Mouse (Mus musculus) kidney, adult 2 months (tissue): Measurements from ENCODE around the gene Cog2. TPM values are rescaled to one million over a fixed set of nuclear protein-coding genes. Genes with fewer than 3 reads are reported as not detected.

Source experiments
- DNase-seq: peaks from one replicate; pipeline ENCODE4 v3.0.0; 2021
- H3K27ac ChIP-seq: fragments of 200-500 bp; 2 replicates; pipeline ENCODE4 v1.5.1; 2012; ENCODE audit warnings: low read depth, low read length, control low read depth, inconsistent platforms; ENCODE audit not compliant: insufficient read depth
- H3K27me3 ChIP-seq: fragments of 200-500 bp; replicated peaks from 2 replicates; pipeline ENCODE4 v1.6.1; 2012; ENCODE audit warnings: mild to moderate bottlenecking, moderate library complexity, low read length, inconsistent platforms; ENCODE audit not compliant: control insufficient read depth, insufficient read depth
- H3K36me3 ChIP-seq: fragments of 200-500 bp; 2 replicates; pipeline ENCODE4 v1.6.1; 2012; ENCODE audit warnings: mild to moderate bottlenecking, moderate library complexity, low read length, inconsistent platforms; ENCODE audit not compliant: control insufficient read depth, insufficient read depth
- H3K4me1 ChIP-seq: fragments of 200-500 bp; 2 replicates; pipeline ENCODE4 v1.6.1; 2011; ENCODE audit warnings: low read length; ENCODE audit not compliant: control insufficient read depth, insufficient read depth
- H3K4me3 ChIP-seq: fragments of 200-500 bp; 2 replicates; pipeline ENCODE4 v1.5.1; 2011; ENCODE audit warnings: mild to moderate bottlenecking, low read depth, low read length, control low read depth; ENCODE audit not compliant: insufficient read depth
- CTCF ChIP-seq: fragments of 200-500 bp; conservative IDR thresholded peaks from 2 replicates; pipeline ENCODE4 v1.5.1; 2011; ENCODE audit warnings: low read depth, mild to moderate bottlenecking, control low read depth, low read length, moderate library complexity, mixed read lengths; ENCODE audit not compliant: insufficient read depth, insufficient read length
- POLR2A ChIP-seq: fragments of 200-500 bp; IDR thresholded peaks from one replicate; pipeline ENCODE4 v1.6.1; 2011; ENCODE audit warnings: low read depth, low read length, control low read depth
- WGBS: fragments of 180-500 bp; shearing (Covaris S2); methylation state at CpG from one replicate; pipeline ENCODE4 v1.1.7; 2018; 5-methylcytosine and 5-hydroxymethylcytosine counted together
- polyA plus RNA-seq: library from polyadenylated mRNA; depleted of rRNA; stranded (reverse); fragments of >200 nt; gene quantifications from 2 replicates; pipeline ENCODE4 v1.2.3, GENCODE M21; 2012

Cog2 gene
- polyA plus RNA-seq, 1 experiment = 21.2 TPM

GRCm38 (mm10) chr8:124498398-124498797 lies 22.2 kb upstream of the Cog2 start:
- H3K36me3 ChIP-seq = no peaks in the 10 kb centered on the region
- no peak for DNase-seq
- peaks cover 3% of the 10 kb centered on the region; the same call in 1 of the 2 replicates for H3K4me1 ChIP-seq
- H3K27ac ChIP-seq = no peak overlapping the region
- TF ChIP-seq CTCF (no peak), POLR2A (no peak)
- H3K4me3 ChIP-seq = no peak overlapping the region
- H3K27me3 ChIP-seq = no peaks in the 10 kb centered on the region

- 62% methylated on average over 7 of the region's 7 CpGs for WGBS
- TF ChIP-seq POLR2A (no peak), CTCF (no peak)
These were observed 21.2 kb upstream of the Cog2 start for GRCm38 (mm10) chr8:124499236-124499937.

GRCm38 (mm10) chr8:124499938-124500239 lies 20.7 kb upstream of the Cog2 start:
- 74% methylated on average over 5 of the region's 5 CpGs for WGBS
- H3K4me3 ChIP-seq = no peak overlapping the region

More at GRCm38 (mm10) chr8:124499236-124499937, 21.2 kb upstream of the Cog2 start:
- no peak overlapping the region for H3K27ac ChIP-seq
- H3K36me3 ChIP-seq = no peaks in the 10 kb centered on the region
- H3K4me1 ChIP-seq = no peaks in the 10 kb centered on the region; the same call in 1 of the 2 replicates
- no peaks in the 10 kb centered on the region for H3K27me3 ChIP-seq
- H3K4me3 ChIP-seq = no peak overlapping the region
- DNase-seq = peak; percentile 18

GRCm38 (mm10) chr8:124505626-124506025 lies 14.9 kb upstream of the Cog2 start:
- no peak for DNase-seq
- Histone ChIP-seq H3K27me3 (no peaks in the 10 kb centered on the region; the same call in 1 of the 2 replicates), H3K4me3 (no peak overlapping the region), H3K36me3 (no peaks in the 10 kb centered on the region), H3K4me1 (no peaks in the 10 kb centered on the region), H3K27ac (no peak overlapping the region)
- TF ChIP-seq CTCF (no peak), POLR2A (no peak)

More at GRCm38 (mm10) chr8:124499938-124500239, 20.7 kb upstream of the Cog2 start:
- H3K27me3 ChIP-seq = no peaks in the 10 kb centered on the region
- no peaks in the 10 kb centered on the region for H3K36me3 ChIP-seq
- no peak for TF ChIP-seq CTCF
- no peak for TF ChIP-seq POLR2A
- no peak overlapping the region for H3K27ac ChIP-seq
- no peaks in the 10 kb centered on the region for H3K4me1 ChIP-seq
- DNase-seq = no peak

GRCm38 (mm10) chr8:124507572-124508320 lies 12.8 kb upstream of the Cog2 start:
- no peak overlapping the region for H3K4me3 ChIP-seq
- H3K36me3 ChIP-seq = no peaks in the 10 kb centered on the region
- TF ChIP-seq POLR2A (no peak), CTCF (no peak)
- no peaks in the 10 kb centered on the region for H3K4me1 ChIP-seq
- WGBS = 74% methylated on average over 8 of the region's 8 CpGs
- H3K27ac ChIP-seq = no peak overlapping the region
- no peak for DNase-seq
- no peaks in the 10 kb centered on the region; the same call in 1 of the 2 replicates for H3K27me3 ChIP-seq

- no peak overlapping the region for H3K4me3 ChIP-seq
- H3K36me3 ChIP-seq = no peaks in the 10 kb centered on the region
- WGBS = 73% methylated on average over 6 of the region's 6 CpGs
- DNase-seq = no peak
- no peaks in the 10 kb centered on the region; the same call in 1 of the 2 replicates for H3K27me3 ChIP-seq
- no peak for TF ChIP-seq CTCF
- no peak for TF ChIP-seq POLR2A
- H3K27ac ChIP-seq = no peak overlapping the region
- no peaks in the 10 kb centered on the region for H3K4me1 ChIP-seq
These were observed 12.3 kb upstream of the Cog2 start for GRCm38 (mm10) chr8:124508321-124508695.

- TF ChIP-seq POLR2A (no peak), CTCF (no peak)
- Histone ChIP-seq H3K36me3 (no peaks in the 10 kb centered on the region), H3K27ac (no peak overlapping the region), H3K27me3 (no peaks in the 10 kb centered on the region; the same call in 1 of the 2 replicates), H3K4me3 (no peak overlapping the region), H3K4me1 (no peaks in the 10 kb centered on the region)
- WGBS = 74% methylated on average over 3 of the region's 3 CpGs
- DNase-seq = no peak
These were observed 11.4 kb upstream of the Cog2 start for GRCm38 (mm10) chr8:124509156-124509555.
